Mouse (Mus musculus): ENCODE measurements around the gene Gatad2a. TPM values are rescaled to one million over a fixed set of nuclear protein-coding genes. Genes with fewer than 3 reads are reported as not detected.
"Not testable (repeated sequence)": the region's sequence is repeated elsewhere in the genome, so short reads cannot be mapped to it uniquely, and the experiment has no call there.

The Gatad2a gene
- polyA plus RNA-seq, 1 experiment from 2014 or later, result 27.3 TPM

DNA sequence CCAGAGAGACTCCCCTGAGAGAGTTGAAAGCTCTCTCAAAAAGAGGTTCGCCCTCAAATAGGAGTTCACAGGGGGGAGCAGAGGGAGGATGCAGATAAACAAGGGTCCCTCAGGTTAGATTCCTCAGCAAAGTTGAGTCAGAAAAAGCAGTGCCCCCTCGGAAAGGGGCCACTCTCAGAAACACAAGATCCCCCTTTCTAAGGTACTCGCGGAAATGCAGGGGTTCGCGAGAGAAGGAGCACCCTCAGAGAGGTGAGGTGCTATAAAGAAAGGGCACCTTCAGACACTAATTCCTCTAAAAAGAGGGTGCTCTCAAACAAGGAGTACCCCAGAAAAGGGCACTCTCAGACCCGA lies 785 bp downstream of the Gatad2a start:
- no peaks in the 10 kb centered on the region for H3K27me3 ChIP-seq (replicated peaks)
- no peak for ATAC-seq (ENCODE audit: extremely low read depth, insufficient number of reproducible peaks, low FRiP score, low TSS enrichment)
- H3K36me3 ChIP-seq, result peaks cover 9% of the 10 kb centered on the region; the same call in 1 of the 2 replicates
- WGBS, result 0% methylated on average over 7 of the region's 7 CpGs
- H3K27ac ChIP-seq (replicated peaks), result peak overlapping the region; percentile 88
- peaks cover 36% of the 10 kb centered on the region for H3K4me1 ChIP-seq
- peak overlapping the region; percentile 87 for H3K9ac ChIP-seq
- H3K4me2 ChIP-seq, result peak overlapping the region; percentile 94
- H3K4me3 ChIP-seq, result peak overlapping the region; percentile 90
- no peaks in the 10 kb centered on the region for H3K9me3 ChIP-seq

DNA sequence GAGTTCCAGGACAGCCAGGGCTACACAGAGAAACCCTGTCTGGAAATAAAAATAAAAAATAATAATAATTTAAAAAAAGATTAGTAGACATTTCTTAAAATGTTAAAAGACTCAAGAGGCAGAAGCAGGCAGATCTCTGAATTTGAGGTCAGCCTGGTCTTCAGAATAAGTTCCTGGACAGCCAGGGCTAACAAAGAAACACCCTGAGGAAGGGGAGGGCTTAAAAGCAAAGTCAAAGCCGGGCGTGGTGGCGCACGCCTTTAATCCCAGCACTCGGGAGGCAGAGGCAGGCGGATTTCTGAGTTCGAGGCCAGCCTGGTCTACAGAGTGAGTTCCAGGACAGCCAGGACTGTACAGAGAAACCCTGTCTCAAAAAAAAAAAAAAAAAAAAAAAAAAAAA lies 7.2 kb downstream of the Gatad2a start:
- H3K4me2 ChIP-seq; H3K27ac ChIP-seq (replicated peaks); H3K36me3 ChIP-seq; H3K27me3 ChIP-seq (replicated peaks); ATAC-seq (ENCODE audit: extremely low read depth, insufficient number of reproducible peaks, low FRiP score, low TSS enrichment); H3K9ac ChIP-seq; H3K9me3 ChIP-seq; H3K4me3 ChIP-seq: not testable (repeated sequence)
- H3K4me1 ChIP-seq, result peaks cover 16% of the 10 kb centered on the region
- WGBS, result 96% methylated on average over 7 of the region's 7 CpGs

- Histone ChIP-seq H3K27me3 (replicated peaks) (no peaks in the 10 kb centered on the region), H3K9ac (no peak overlapping the region), H3K4me3 (no peak overlapping the region), H3K36me3 (peaks cover 7% of the 10 kb centered on the region; the same call in 1 of the 2 replicates), H3K4me2 (no peak overlapping the region), H3K9me3 (no peaks in the 10 kb centered on the region), H3K4me1 (peaks cover 4% of the 10 kb centered on the region; the same call in 1 of the 2 replicates), H3K27ac (replicated peaks) (no peak overlapping the region)
- no peak for ATAC-seq (ENCODE audit: extremely low read depth, insufficient number of reproducible peaks, low FRiP score, low TSS enrichment)
Measured at GRCm38 (mm10) chr8:69987744-69988143, 8.4 kb downstream of the Gatad2a start.

- H3K27me3 ChIP-seq (replicated peaks), result no peaks in the 10 kb centered on the region
- H3K4me1 ChIP-seq, result no peaks in the 10 kb centered on the region
- no peak overlapping the region for H3K27ac ChIP-seq (replicated peaks)
- H3K9ac ChIP-seq, result no peak overlapping the region
- no peak overlapping the region for H3K4me3 ChIP-seq
- 87% methylated on average over 2 of the region's 2 CpGs for WGBS
- no peaks in the 10 kb centered on the region for H3K9me3 ChIP-seq
- H3K4me2 ChIP-seq, result no peak overlapping the region
- H3K36me3 ChIP-seq, result no peaks in the 10 kb centered on the region
- ATAC-seq (ENCODE audit: extremely low read depth, insufficient number of reproducible peaks, low FRiP score, low TSS enrichment), result no peak
Measured at GRCm38 (mm10) chr8:69984876-69985553, 11.2 kb downstream of the Gatad2a start.

DNA sequence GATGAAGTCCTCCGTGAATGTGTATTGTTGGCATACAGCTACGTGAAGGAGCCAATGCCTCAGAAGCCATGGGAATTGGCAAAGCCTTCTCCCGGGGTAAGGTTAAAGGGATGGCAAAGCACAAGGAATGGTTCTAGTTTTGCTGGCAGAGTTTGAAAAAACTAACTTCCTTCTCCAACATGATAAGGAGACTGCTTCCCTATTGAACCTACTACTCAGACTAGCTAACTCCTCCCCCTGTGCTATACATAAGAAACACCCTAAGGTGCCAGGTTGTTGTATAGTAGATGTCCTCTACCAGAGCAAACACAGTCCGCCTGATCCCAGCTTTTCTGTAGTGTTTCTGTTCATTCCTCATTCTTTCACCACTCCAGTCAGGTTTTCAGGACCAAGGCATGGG lies 17.7 kb downstream of the Gatad2a start:
- Histone ChIP-seq H3K27ac (replicated peaks) (no peak overlapping the region), H3K36me3 (no peaks in the 10 kb centered on the region), H3K9ac (no peak overlapping the region), H3K9me3 (no peaks in the 10 kb centered on the region), H3K4me2 (no peak overlapping the region), H3K4me1 (peaks cover 8% of the 10 kb centered on the region; the same call in 1 of the 2 replicates), H3K4me3 (no peak overlapping the region), H3K27me3 (replicated peaks) (no peaks in the 10 kb centered on the region)
- 87% methylated on average over 4 of the region's 4 CpGs for WGBS
- ATAC-seq (ENCODE audit: extremely low read depth, insufficient number of reproducible peaks, low FRiP score, low TSS enrichment), result no peak

GRCm38 (mm10) chr8:69974806-69975205 lies 21.4 kb downstream of the Gatad2a start:
- peak overlapping the region; percentile 88 for H3K27ac ChIP-seq (replicated peaks)
- WGBS, result 39% methylated on average over 5 of the region's 5 CpGs
- peak overlapping the region; percentile 90 for H3K4me2 ChIP-seq
- H3K4me3 ChIP-seq, result peak overlapping the region; percentile 88
- H3K36me3 ChIP-seq, result no peaks in the 10 kb centered on the region
- H3K9me3 ChIP-seq, result no peaks in the 10 kb centered on the region
- H3K27me3 ChIP-seq (replicated peaks), result no peaks in the 10 kb centered on the region
- peaks cover 43% of the 10 kb centered on the region for H3K4me1 ChIP-seq
- no peak for ATAC-seq (ENCODE audit: extremely low read depth, insufficient number of reproducible peaks, low FRiP score, low TSS enrichment)
- peak overlapping the region; percentile 95 for H3K9ac ChIP-seq

- peaks cover 49% of the 10 kb centered on the region for H3K4me1 ChIP-seq
Measured at GRCm38 (mm10) chr8:69974194-69974614, 22.0 kb downstream of the Gatad2a start.

DNA sequence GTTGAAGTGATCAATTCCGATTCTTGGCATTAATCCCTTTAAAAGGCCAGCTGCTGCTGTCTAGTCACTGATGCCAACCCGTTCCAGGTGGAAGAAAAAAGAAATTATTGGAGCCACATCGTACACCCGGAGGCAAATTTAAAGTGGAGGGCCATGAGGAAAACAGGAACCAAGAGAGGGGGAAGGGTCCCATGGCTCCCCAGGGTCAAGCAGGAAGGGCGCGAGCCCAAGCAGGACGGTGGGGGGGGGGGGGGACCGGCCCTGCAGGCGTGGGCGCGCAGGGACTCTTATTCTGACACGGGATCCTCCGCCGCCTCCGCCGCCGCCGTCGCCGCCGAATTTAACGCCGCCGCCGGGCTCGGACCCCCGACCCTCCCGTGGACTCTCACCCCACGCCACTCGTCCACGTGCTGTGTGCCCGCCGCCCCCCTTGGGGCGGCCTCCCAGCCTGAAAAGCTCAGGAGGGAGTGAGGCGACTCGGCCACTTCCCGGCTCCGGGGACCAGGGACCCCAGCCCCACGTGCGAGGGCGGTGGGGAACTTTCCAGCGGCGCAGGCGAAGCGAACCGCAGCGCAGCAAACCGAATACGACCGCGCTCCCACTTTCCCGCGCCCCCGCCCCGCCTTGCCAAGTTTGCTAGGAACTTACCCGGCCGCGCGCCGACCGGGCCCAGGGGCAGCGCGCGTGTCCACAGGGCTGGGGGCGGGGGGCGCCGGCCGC lies 22.6 kb downstream of the Gatad2a start:
- no peaks in the 10 kb centered on the region for H3K27me3 ChIP-seq (replicated peaks)
- peak overlapping the region; percentile 90 for H3K4me2 ChIP-seq
- WGBS, result under 1% methylated on average over 47 of the region's 68 CpGs
- H3K36me3 ChIP-seq, result no peaks in the 10 kb centered on the region
- ATAC-seq (ENCODE audit: extremely low read depth, insufficient number of reproducible peaks, low FRiP score, low TSS enrichment), result 0 out of 2 replicates have a peak, but pooled peaks have one; percentile 9
- H3K4me1 ChIP-seq, result peaks cover 51% of the 10 kb centered on the region
- H3K9ac ChIP-seq, result peak overlapping the region; percentile 95
- peak overlapping the region; percentile 88 for H3K27ac ChIP-seq (replicated peaks)
- H3K9me3 ChIP-seq, result no peaks in the 10 kb centered on the region
- peak overlapping the region; percentile 88 for H3K4me3 ChIP-seq

More at GRCm38 (mm10) chr8:69974194-69974614, 22.0 kb downstream of the Gatad2a start:
- Histone ChIP-seq H3K36me3 (no peaks in the 10 kb centered on the region), H3K4me2 (peak overlapping the region; percentile 90), H3K27ac (replicated peaks) (peak overlapping the region; percentile 88), H3K9me3 (no peaks in the 10 kb centered on the region), H3K9ac (peak overlapping the region; percentile 95), H3K27me3 (replicated peaks) (no peaks in the 10 kb centered on the region), H3K4me3 (peak overlapping the region; percentile 88)
- under 1% methylated on average over 46 of the region's 50 CpGs for WGBS
- ATAC-seq (ENCODE audit: extremely low read depth, insufficient number of reproducible peaks, low FRiP score, low TSS enrichment), result peak; percentile 94

- peak overlapping the region; percentile 88 for H3K27ac ChIP-seq (replicated peaks)
- H3K4me1 ChIP-seq, result peaks cover 52% of the 10 kb centered on the region
- WGBS, result 15% methylated on average over 7 of the region's 7 CpGs
Measured at GRCm38 (mm10) chr8:69973063-69973441, 23.1 kb downstream of the Gatad2a start.

GRCm38 (mm10) chr8:69970880-69971279 lies 25.3 kb downstream of the Gatad2a start:
- Histone ChIP-seq H3K4me1 (peaks cover 70% of the 10 kb centered on the region), H3K9ac (peak overlapping the region; percentile 95; the same call in 1 of the 2 replicates), H3K4me3 (0 out of 2 replicates have a peak overlapping the region, but pooled peaks have one; percentile 10), H3K9me3 (no peaks in the 10 kb centered on the region), H3K36me3 (no peaks in the 10 kb centered on the region), H3K27ac (replicated peaks) (peak overlapping the region; percentile 36; the same call in 1 of the 2 replicates), H3K4me2 (peak overlapping the region; percentile 90), H3K27me3 (replicated peaks) (no peaks in the 10 kb centered on the region)
- 54% methylated on average over 2 of the region's 2 CpGs for WGBS
- no peak for ATAC-seq (ENCODE audit: extremely low read depth, insufficient number of reproducible peaks, low FRiP score, low TSS enrichment)

More at GRCm38 (mm10) chr8:69973063-69973441, 23.1 kb downstream of the Gatad2a start:
- ATAC-seq (ENCODE audit: extremely low read depth, insufficient number of reproducible peaks, low FRiP score, low TSS enrichment), result no peak
- Histone ChIP-seq H3K36me3 (no peaks in the 10 kb centered on the region), H3K4me2 (peak overlapping the region; percentile 90), H3K9me3 (no peaks in the 10 kb centered on the region), H3K27me3 (replicated peaks) (no peaks in the 10 kb centered on the region), H3K9ac (peak overlapping the region; percentile 95), H3K4me3 (peak overlapping the region; percentile 88)

- H3K9me3 ChIP-seq, result no peaks in the 10 kb centered on the region
- no peak overlapping the region for H3K4me2 ChIP-seq
- 53% methylated on average over 4 of the region's 4 CpGs for WGBS
- no peak overlapping the region for H3K9ac ChIP-seq
- no peak overlapping the region for H3K4me3 ChIP-seq
- ATAC-seq (ENCODE audit: extremely low read depth, insufficient number of reproducible peaks, low FRiP score, low TSS enrichment), result no peak
- no peak overlapping the region for H3K27ac ChIP-seq (replicated peaks)
- H3K36me3 ChIP-seq, result peaks cover 9% of the 10 kb centered on the region
- H3K27me3 ChIP-seq (replicated peaks), result no peaks in the 10 kb centered on the region
- peaks cover 63% of the 10 kb centered on the region for H3K4me1 ChIP-seq
Measured at GRCm38 (mm10) chr8:69967291-69967933, 28.8 kb downstream of the Gatad2a start.

Measured in heart, embryonic 13.5 days (tissue).